Mouse (Mus musculus): Measurements from ENCODE around the gene Ube4b. TPM values are rescaled to one million over a fixed set of nuclear protein-coding genes. Genes with fewer than 3 reads are reported as not detected.

Gene Ube4b
- total and polyA plus RNA-seq, 3 experiments, result 28.4 to 104 (median 71.0) TPM

DNA sequence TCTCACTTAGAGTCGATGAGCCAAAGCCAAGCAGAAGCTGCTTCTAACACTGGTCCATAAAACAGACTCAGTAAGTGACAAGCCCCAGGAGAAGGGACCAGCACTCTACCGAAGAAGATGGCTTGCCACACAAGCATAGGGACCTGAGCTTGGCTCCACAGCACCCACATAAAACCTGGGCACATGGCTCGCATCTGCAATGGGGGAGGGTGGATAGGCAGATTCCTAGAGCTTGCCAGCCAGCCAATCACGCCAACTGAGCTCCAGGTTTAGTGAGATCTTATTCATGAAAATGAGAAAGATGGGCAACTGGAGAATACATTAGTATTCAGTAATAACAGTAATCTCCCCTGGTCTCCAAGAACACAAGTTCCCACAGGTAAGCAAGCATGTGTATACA, 16.8 kb downstream of the Ube4b start:
- Histone ChIP-seq H3K27ac (ENCODE audit: control insufficient read depth, low read depth, low read length) (no peak overlapping the region), H3K4me1 (ENCODE audit: control insufficient read depth in 1 of 2, insufficient read depth in 2 of 2, low read length in 2 of 2) (no peaks in the 10 kb centered on the region), H3K4me3 (ENCODE audit: control insufficient read depth in 1 of 2, insufficient read depth in 1 of 2, low read depth in 2 of 2, low read length in 2 of 2) (no peak overlapping the region), H3K9me3 (replicated peaks; ENCODE audit: insufficient read depth, low read length) (no peaks in the 10 kb centered on the region), H3K36me3 (ENCODE audit: control insufficient read depth in 1 of 2, insufficient read depth in 2 of 2, low read length in 2 of 2) (peaks cover 0 to 2% of the 10 kb centered on the region in 2 experiments; a peak in 2 of 4 replicates), H3K79me2 (ENCODE audit: control insufficient read depth, insufficient read depth, low read length, poor library complexity) (peaks cover 9% of the 10 kb centered on the region), H3K27me3 (ENCODE audit: control insufficient read depth in 1 of 2, insufficient read depth in 2 of 2, low read length in 2 of 2) (no peaks in the 10 kb centered on the region), H3K9ac (ENCODE audit: control insufficient read depth, low read depth, low read length, poor library complexity, severe bottlenecking) (no peak overlapping the region)
- no peak for TF ChIP-seq RCOR1 (IDR thresholded peaks at IDR 0.05; ENCODE audit: low read depth, low read length)
- no peak for TF ChIP-seq CTCF (IDR thresholded peaks at IDR 0.05 in 2 of 3, conservative IDR thresholded peaks at IDR 0.05 in 1 of 3; ENCODE audit: control insufficient read depth in 1 of 3, insufficient read depth in 1 of 3, low read depth in 2 of 3, low read length in 3 of 3, poor library complexity in 1 of 3, severe bottlenecking in 1 of 3)
- TF ChIP-seq ZKSCAN1 (IDR thresholded peaks at IDR 0.05; ENCODE audit: low read depth, low read length), result no peak
- no peak for TF ChIP-seq EP300 (IDR thresholded peaks at IDR 0.05; ENCODE audit: low read depth in 1 of 2, low read length in 2 of 2)
- no peak for TF ChIP-seq MEF2A (IDR thresholded peaks at IDR 0.05; ENCODE audit: extremely low read depth, insufficient replicate concordance, low read depth, low read length, poor library complexity, severe bottlenecking)
- no peak for TF ChIP-seq MAFK (IDR thresholded peaks at IDR 0.05; ENCODE audit: borderline replicate concordance, low read depth, low read length)
- DNase-seq (ENCODE audit: low read depth, low spot score), result no peak

DNA sequence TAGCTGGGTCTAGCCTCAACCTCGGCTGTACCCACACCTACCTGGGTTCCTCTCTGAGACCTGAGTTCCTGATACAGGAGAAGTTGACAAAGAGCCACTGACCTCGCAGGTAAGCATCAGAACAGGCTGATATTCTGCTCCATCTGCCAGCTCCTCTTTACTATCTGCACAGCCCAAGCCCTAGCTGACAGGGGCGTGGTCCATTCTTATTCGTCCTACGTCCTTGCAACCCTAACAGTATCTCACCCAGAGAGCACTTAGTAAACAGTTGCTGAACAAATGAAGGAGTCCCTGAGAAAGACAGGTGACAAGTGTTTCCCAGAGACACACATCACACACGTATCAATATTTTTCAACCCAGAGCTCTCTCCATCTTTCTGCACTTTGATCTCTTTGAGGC, 18.2 kb downstream of the Ube4b start:
- DNase-seq (ENCODE audit: low read depth, low spot score), result no peak
- Histone ChIP-seq H3K9ac (ENCODE audit: control insufficient read depth, low read depth, low read length, poor library complexity, severe bottlenecking) (no peak overlapping the region), H3K79me2 (ENCODE audit: control insufficient read depth, insufficient read depth, low read length, poor library complexity) (peaks cover 3% of the 10 kb centered on the region), H3K4me3 (ENCODE audit: control insufficient read depth in 1 of 2, insufficient read depth in 1 of 2, low read depth in 2 of 2, low read length in 2 of 2) (no peak overlapping the region), H3K36me3 (ENCODE audit: control insufficient read depth in 1 of 2, insufficient read depth in 2 of 2, low read length in 2 of 2) (peaks cover 0 to 2% of the 10 kb centered on the region in 2 experiments; a peak in 2 of 4 replicates), H3K4me1 (ENCODE audit: control insufficient read depth in 1 of 2, insufficient read depth in 2 of 2, low read length in 2 of 2) (no peaks in the 10 kb centered on the region), H3K9me3 (replicated peaks; ENCODE audit: insufficient read depth, low read length) (no peaks in the 10 kb centered on the region), H3K27me3 (ENCODE audit: control insufficient read depth in 1 of 2, insufficient read depth in 2 of 2, low read length in 2 of 2) (no peaks in the 10 kb centered on the region), H3K27ac (ENCODE audit: control insufficient read depth, low read depth, low read length) (no peak overlapping the region)
- TF ChIP-seq ETS1 (IDR thresholded peaks at IDR 0.05; ENCODE audit: low read depth, low read length) (no peak), ZC3H11A (IDR thresholded peaks at IDR 0.05; ENCODE audit: low read depth, low read length) (no peak), USF1 (IDR thresholded peaks at IDR 0.05; ENCODE audit: low read depth, low read length) (no peak), ZKSCAN1 (IDR thresholded peaks at IDR 0.05; ENCODE audit: low read depth, low read length) (no peak), MAZ (IDR thresholded peaks at IDR 0.05; ENCODE audit: low read depth, low read length) (no peak), POLR2AphosphoS2 (IDR thresholded peaks at IDR 0.05; ENCODE audit: low read length) (no peak), TCF12 (IDR thresholded peaks at IDR 0.05; ENCODE audit: low read depth, low read length) (no peak), RCOR1 (IDR thresholded peaks at IDR 0.05; ENCODE audit: low read depth, low read length) (no peak)

DNA sequence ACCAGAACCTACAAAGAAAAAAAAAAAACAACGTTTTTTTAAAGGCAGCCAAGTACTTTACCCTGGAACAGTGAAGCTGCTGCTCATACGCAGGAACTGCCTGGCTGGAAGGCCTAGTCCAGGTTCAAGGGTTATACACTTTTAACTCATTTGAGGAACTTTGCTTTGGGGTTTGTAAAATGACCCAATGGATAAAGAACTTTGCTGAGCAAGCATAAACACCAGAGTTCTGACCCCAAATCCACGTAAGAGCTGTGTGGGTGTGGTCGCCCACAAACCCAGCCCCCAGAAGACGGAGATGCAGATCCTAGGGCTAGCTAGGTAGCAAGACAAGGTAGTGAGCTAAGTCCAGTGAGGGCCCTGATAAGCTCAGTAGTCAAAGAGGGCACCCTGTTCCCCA, 19.1 kb downstream of the Ube4b start:
- no peak for DNase-seq (ENCODE audit: low read depth, low spot score)
- Histone ChIP-seq H3K9ac (ENCODE audit: control insufficient read depth, low read depth, low read length, poor library complexity, severe bottlenecking) (no peak overlapping the region), H3K27ac (ENCODE audit: control insufficient read depth, low read depth, low read length) (no peak overlapping the region), H3K4me3 (ENCODE audit: control insufficient read depth in 1 of 2, insufficient read depth in 1 of 2, low read depth in 2 of 2, low read length in 2 of 2) (no peak overlapping the region), H3K9me3 (replicated peaks; ENCODE audit: insufficient read depth, low read length) (no peaks in the 10 kb centered on the region), H3K79me2 (ENCODE audit: control insufficient read depth, insufficient read depth, low read length, poor library complexity) (peaks cover 2% of the 10 kb centered on the region; the same call in 1 of the 2 replicates), H3K4me1 (ENCODE audit: control insufficient read depth in 1 of 2, insufficient read depth in 2 of 2, low read length in 2 of 2) (no peaks in the 10 kb centered on the region), H3K36me3 (ENCODE audit: control insufficient read depth in 1 of 2, insufficient read depth in 2 of 2, low read length in 2 of 2) (peaks cover 0 to 2% of the 10 kb centered on the region in 2 experiments; a peak in 2 of 4 replicates), H3K27me3 (ENCODE audit: control insufficient read depth in 1 of 2, insufficient read depth in 2 of 2, low read length in 2 of 2) (no peaks in the 10 kb centered on the region)
- TF ChIP-seq BHLHE40 (IDR thresholded peaks at IDR 0.05; ENCODE audit: borderline replicate concordance, low read depth, low read length) (no peak), JUND (IDR thresholded peaks at IDR 0.05; ENCODE audit: low read depth, low read length) (no peak), ZMIZ1 (IDR thresholded peaks at IDR 0.05; ENCODE audit: low read depth, low read length) (no peak), GATA1 (IDR thresholded peaks at IDR 0.05; ENCODE audit: low read depth, low read length) (no peak), SIN3A (IDR thresholded peaks at IDR 0.05; ENCODE audit: low read length) (no peak), TAL1 (IDR thresholded peaks at IDR 0.05; ENCODE audit: low read length) (no peak), CHD2 (IDR thresholded peaks at IDR 0.05; ENCODE audit: low read length) (no peak), TCF12 (IDR thresholded peaks at IDR 0.05; ENCODE audit: low read depth, low read length) (no peak), ZC3H11A (IDR thresholded peaks at IDR 0.05; ENCODE audit: low read depth, low read length) (no peak), NRF1 (IDR thresholded peaks at IDR 0.05; ENCODE audit: insufficient read depth, low read depth, low read length, poor library complexity, severe bottlenecking) (no peak), POLR2AphosphoS2 (IDR thresholded peaks at IDR 0.05; ENCODE audit: low read length) (no peak), TBP (IDR thresholded peaks at IDR 0.05; ENCODE audit: low read depth, low read length) (no peak), ETS1 (IDR thresholded peaks at IDR 0.05; ENCODE audit: low read depth, low read length) (no peak), POLR2AphosphoS5 (IDR thresholded peaks at IDR 0.05; ENCODE audit: borderline replicate concordance, low read depth, low read length) (no peak), MEF2A (IDR thresholded peaks at IDR 0.05; ENCODE audit: extremely low read depth, insufficient replicate concordance, low read depth, low read length, poor library complexity, severe bottlenecking) (no peak), RAD21 (IDR thresholded peaks at IDR 0.05; ENCODE audit: low read depth, low read length) (no peak), GABPA (IDR thresholded peaks at IDR 0.05; ENCODE audit: low read depth, low read length) (no peak), MXI1 (IDR thresholded peaks at IDR 0.05; ENCODE audit: low read depth, low read length) (no peak)

Measured in MEL (cell line).